Mouse (Mus musculus) 416B (cell line): ENCODE results near the gene Tas2r121.
"Not testable (repeated sequence)": the region's sequence is repeated elsewhere in the genome, so short reads cannot be mapped to it uniquely, and the experiment has no call there.

Source experiments
- DNase-seq: peaks from one replicate; pipeline ENCODE4 v3.0.0; 2011; ENCODE audit warnings: low read depth

The Tas2r121 gene

GRCm38 (mm10) chr6:132700907-132701306 lies at the start of gene Tas2r121:
Gene Tas2r121 (minus strand): TSS chr6:132701007.
- DNase-seq = no peak

DNA sequence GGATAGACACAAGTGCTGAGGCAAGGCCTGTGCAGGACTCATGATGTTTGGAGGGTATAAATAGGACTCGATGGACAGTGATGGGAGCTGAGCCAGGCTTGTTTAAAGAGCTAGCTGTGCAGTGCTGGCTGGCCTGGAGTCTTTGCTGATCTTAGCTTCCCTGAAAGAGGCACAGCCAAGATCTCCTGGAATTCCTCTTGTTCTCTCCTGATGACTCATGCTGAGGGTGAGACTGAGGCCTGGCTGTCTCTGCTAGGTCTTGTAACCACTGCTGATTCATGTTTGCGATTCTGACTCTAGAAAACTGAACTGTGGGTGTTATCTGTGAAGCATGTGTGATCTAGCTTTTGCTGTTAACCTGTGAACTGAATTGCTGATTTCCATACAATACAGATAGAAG lies 49.4 kb upstream of the Tas2r121 start:
- DNase-seq = no peak

DNA sequence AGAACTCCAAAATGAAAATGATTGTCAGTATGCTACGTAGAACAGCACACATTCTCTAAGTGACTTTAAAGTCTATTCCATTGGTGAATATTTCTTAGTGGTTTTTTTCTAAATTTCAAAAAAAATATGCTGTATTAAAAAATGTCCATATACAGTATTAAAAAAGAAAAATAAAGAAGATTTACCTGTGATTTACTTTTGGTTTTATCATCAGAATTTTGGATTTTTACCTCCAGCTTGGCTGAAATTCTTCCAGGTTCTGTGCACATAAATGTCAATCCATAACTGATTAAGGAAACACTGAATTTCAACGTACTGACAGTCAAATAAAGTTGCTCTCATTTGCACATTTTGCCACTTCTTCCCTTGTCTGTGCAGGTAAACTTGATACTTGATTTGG lies 37.1 kb upstream of the Tas2r121 start, which contains the start of gene Tas2r115:
Tas2r115 (minus strand) TSS at position 101 of the 400 bp plus-strand sequence.
- no peak for DNase-seq

- no peak for DNase-seq
Measured at GRCm38 (mm10) chr6:132711828-132712227, 11.0 kb upstream of the Tas2r121 start, which contains the start of gene Tas2r122. Gene Tas2r122 (minus strand): TSS chr6:132711928.

GRCm38 (mm10) chr6:132691596-132691995 lies 9.2 kb downstream of the Tas2r121 start:
- DNase-seq = not testable (repeated sequence)

DNA sequence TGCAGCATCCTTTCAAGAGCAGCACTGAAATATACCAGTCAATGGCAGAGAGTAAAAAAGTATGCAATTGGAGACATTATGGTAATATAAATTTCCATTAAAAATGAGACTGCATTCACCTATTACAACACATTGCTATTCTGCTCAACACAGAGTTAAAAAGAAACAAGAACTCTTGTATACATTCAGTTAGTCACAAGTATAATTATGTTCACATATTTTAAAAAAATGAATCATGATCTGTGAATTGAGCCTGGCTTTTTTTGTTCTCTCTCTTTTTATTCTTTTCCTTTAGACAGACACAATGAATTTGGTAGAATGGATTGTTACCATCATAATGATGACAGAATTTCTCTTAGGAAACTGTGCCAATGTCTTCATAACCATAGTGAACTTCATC lies 44.2 kb downstream of the Tas2r121 start, which contains the start of gene Tas2r120:
Tas2r120 (plus strand) TSS at position 301 of the 400 bp plus-strand sequence.
- no peak for DNase-seq

DNA sequence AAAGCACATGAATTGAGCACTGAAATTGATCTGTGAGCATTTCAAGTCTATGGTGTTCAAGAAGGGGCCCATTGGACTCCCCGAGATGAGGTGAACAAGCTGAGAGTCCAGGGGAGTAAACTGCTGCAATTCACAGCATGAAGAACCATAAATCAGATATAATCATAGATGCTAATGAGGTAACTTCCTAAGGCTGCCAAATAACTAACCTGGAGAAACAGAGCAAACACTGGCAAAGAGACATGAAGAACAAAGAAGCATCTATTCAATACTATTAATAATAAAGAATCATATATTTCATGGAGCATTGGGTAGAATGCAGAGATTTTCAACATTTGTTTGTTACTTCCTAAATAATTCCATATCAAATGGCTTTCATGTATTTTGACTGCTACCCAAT lies 49.4 kb downstream of the Tas2r121 start, which contains the start of gene A630073D07Rik:
A630073D07Rik (minus strand) TSS at position 101 of the 400 bp plus-strand sequence.
- DNase-seq = no peak
